Mouse (Mus musculus): Measurements from ENCODE around the gene Hs6st2. TPM values are rescaled to one million over a fixed set of nuclear protein-coding genes. Genes with fewer than 3 reads are reported as not detected.

The Hs6st2 gene
- polyA plus RNA-seq, 2 experiments from 2014 or later = not detected

Other genes starting within 250 kb of the Hs6st2 start
- not detected for gene Usp26, start 119.4 kb upstream of the Hs6st2 start, polyA plus RNA-seq (2017; shearing (Covaris generic))

All from CD4-positive, CD25-positive, alpha-beta regulatory T cell, adult 4 months (primary cell).